Mouse (Mus musculus) cortical plate, adult 2 months (tissue): ENCODE data around the gene Pam.

Experiments used
- CTCF ChIP-seq: fragments of 200-500 bp; IDR thresholded peaks from 2 replicates; pipeline ENCODE4 v1.5.1; 2011; ENCODE audit warnings: mild to moderate bottlenecking, control low read depth, low read length; ENCODE audit not compliant: insufficient read depth; ENCODE audit errors: extremely low read depth
- POLR2A ChIP-seq: fragments of 200-500 bp; IDR thresholded peaks from 2 replicates; pipeline ENCODE4 v1.6.1; 2011; ENCODE audit warnings: mild to moderate bottlenecking, low read length, control low read depth; ENCODE audit not compliant: insufficient read depth; ENCODE audit errors: extremely low read depth

- TF ChIP-seq POLR2A = no peak
- no peak for TF ChIP-seq CTCF
Measured at GRCm38 (mm10) chr1:98053994-98054393, 41.5 kb downstream of the Pam start.
